Mouse (Mus musculus): Measurements from ENCODE around the gene Mettl3. TPM values are rescaled to one million over a fixed set of nuclear protein-coding genes. Genes with fewer than 3 reads are reported as not detected.

Mettl3 gene
- total RNA-seq, 4 experiments from 2014 or later = 39.3 to 66.6 (median 55.2) TPM

DNA sequence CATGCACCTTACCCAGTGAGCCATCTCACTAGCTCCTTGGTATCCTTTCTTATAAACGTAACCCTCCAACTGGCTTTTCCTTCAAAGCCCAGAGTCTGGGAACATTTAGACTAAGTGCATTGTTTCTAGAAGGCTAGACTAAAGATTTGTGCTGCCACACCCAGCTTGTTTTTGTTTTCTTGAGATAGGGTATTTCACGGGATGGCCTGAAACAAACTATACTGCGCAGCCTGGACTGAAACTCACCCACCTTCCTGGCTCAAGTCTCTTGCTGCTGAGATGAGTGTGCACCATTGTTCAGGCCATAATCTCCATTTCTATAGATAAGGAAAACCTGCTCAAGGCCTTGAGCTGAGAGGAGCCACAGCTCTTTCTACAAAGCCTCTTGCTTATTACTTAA, 20.7 kb downstream of the Mettl3 start:
- no peak for DNase-seq

DNA sequence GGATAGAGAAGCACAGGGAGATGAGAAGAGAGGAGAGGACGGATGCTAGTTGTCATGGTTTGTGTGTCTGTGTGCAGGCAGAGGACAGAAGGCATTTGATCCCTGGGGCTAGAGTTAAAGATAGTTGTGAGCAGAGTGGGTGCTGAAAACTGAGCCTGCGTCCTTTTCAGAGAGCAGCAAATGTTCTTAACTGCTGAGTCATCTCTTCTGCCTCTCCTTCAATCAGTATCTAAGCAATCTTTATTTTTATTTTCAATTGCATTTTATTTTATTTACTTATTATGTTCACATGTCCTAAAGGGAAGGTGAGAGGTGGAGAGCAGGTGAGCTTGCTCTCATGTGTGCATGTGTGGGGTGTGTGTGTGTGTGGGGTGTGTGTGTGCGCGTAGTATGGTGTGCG, 21.3 kb downstream of the Mettl3 start:
- DNase-seq = no peak

DNA sequence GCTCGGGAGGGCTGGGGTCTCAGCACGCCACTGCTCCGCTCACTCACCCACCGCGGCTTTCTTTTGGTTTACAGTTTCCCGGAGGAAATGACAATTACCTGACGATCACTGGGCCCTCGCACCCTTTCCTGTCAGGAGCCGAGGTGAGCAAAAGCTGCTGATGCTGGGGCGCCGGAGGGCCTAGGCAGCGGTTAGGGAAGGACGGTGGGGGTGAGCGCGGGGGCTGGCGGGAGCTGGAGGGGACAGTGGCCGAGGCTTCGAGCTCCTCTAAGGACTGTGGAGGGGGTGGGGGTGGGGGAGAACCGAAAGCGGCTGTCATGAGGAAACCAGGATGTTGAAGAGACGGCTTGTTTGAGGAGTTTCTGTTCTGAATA, 25.2 kb downstream of the Mettl3 start:
- no peak for DNase-seq

DNA sequence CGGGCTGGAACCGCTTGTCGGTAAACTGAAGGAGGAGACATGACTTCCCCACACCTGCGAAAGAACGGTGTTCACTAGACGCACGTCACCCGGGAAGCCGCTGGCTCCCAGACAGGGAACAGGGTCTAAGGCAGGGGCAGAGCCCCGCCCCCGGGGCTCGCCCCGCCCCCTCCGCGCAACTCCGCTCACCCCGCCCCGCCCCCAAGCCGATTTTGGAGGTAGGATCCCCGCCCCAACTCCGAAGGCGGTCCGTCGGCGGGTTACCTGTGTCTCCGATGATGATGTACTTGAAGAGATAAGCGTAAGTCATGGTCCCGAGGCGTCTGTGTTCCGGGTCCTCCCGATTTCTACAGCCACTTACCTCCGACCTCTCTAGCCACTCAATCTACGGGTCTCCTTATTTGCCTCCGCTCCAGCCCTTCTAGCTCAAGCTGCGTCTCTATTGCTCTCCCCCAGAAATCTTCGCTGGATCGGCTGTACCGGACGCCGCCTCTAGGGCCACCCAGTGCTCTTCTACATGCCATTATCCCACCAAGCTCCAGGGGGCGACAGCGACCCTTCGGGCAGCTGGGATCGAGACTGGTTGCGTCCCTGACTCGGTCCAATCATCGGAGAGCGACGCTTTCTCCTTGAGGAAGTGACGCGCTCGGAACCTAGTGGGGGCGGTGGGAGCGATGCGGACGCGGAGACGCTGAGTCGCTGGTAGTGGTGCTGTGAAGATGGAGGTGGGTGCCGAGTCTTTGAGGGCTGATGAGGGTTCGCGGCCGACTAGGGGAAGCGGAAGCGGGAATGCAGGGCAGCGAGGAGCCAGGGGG, 25.8 kb downstream of the Mettl3 start, which contains the start of the genes Tox4 and Rab2b:
Tox4 (plus strand) TSS at position 215 of the 815 bp plus-strand sequence.
Rab2b (minus strand) TSS at position 614 of the 815 bp plus-strand sequence.
- DNase-seq = peak; percentile 98

DNA sequence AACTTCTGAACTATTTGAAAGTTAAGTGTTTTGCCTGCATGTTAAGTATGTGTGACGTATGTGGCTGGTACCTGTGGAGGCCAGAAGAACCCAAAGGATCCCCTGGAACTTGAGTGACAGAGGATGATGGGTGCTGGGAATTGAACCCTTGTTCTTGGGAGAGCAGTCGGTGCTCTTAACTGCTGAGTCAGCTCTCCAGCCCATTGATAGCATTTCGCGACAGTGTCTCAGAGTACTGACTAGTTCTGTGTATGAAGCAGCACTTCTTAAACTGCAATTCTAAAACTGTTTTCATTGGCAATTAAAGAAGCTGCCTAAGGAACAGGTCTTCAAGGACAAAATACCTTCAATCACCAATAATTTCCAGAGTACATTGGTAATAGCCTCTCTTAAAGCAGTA, 27.7 kb downstream of the Mettl3 start:
- DNase-seq = no peak

DNA sequence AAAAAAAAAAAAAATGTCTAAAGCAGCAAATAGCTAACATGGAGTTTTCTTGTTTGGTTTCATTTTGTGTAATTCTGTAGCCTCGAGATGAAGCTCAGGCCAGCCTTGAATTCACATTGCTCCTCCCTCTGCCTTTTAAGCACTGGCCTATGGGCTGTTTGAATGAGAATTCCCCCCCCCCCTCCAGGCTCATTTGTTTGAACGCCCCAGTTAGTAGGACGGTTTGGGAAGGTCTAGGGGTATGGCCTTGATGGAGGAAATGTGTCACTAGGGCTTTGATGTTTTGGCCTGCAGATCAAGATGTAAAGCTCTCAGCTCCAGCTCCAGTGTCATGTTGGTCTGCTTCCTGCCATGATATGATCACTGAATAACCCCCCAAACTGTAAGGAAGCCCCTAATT, 32.1 kb downstream of the Mettl3 start:
- DNase-seq = peak; percentile 73

DNA sequence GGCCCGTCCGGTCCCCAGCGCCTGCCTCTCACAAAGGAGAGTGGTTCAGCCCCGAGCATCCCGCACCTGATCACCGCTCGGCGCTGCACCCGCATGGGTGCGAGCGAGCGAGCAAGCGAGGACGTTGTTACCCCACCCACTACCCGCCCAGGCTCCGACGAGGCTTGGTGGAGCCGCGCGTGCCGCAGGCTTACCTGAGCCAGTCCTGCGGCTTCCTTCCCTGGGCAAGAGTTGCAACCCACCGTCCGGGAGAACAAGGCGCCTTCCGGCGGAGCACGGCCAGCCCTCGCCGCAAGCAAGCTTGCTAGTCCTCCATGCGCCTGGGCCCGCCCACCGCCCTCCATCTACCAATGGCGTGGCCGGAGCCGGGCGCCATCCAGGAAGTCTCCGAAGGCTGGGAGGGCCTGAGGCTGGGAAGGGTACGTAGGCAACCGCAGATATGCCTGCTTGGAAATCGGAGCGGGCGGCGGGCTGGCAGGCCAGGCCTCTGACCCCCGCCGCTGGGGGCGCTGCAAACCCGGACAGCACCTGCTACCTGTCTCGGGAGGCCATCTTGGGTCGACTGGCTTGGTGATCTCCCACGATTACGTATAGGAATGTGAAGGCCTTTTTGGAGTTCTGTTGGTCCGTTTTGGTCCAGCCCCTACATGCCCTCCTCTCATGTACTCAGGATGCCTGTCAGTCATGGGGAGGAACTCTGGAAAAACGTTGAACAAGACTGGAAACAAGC, 47.3 kb downstream of the Mettl3 start, which contains the start of gene Chd8:
Chd8 (minus strand) TSS at position 297 of the 730 bp plus-strand sequence.
- peak; percentile 97 for DNase-seq

DNA sequence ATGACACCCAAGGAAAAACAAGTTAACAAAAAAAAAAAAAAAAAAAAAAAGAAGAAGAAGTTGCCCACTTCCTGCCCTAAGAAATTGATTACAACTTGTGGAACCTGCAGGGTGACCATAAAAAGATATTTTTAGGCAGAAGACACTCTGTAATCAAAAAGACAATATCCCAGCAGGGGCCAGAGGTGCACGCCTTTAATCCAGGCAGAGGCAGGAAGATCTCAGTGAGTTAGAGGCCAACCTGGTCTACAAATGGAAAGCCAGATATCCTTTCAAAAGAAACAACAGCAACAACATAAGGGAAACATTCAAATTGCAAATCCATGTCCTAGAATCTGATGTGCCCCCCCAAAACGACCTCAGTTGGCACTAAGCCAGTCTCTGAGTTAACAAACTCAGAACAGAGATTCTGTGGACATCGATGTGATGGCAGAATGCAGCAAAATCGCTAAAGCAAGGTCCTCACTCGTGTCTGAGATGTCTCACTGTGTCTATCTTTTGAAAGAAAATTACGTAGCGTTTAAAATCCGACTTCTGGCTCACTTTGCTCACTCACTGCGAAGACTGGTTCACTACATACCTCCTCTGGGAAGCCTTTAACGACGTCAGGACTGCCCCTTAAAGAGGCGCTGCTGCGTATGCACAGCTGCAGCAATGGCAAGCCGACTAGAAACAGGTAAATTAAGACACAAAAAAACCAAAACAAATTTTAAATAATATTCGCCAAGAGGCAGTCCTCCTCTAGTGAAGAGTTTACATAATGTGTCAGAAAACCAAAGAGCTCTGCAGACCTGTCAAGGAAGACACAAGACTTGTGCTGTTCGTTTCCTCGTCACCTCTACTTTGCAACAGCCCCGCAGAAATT, 48.4 kb downstream of the Mettl3 start:
- DNase-seq = no peak

DNA sequence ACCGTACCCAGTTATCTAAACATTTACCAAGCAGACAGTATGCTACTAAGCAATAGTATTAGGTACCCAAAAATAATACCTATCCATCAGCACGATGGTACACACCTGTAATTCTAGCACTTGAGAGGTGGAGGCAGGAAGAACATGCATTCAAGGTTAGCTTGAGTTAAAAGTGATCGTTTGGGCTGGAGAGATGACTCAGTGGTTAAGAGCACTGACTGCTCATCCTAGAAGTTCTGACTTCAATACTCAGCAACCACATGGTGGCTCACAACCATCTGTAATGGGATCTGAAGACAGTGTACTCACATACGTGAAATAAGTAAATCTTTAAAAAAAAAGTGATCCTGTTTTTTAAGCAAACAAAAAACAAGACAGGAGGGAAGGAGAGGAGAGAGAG, 58.8 kb downstream of the Mettl3 start:
- no peak for DNase-seq

Other genes starting within 250 kb of the Mettl3 start
- gene Hnrnpc, start 201.1 kb downstream of the Mettl3 start, total RNA-seq (2022) = 100 to 1,000 TPM; 181 to 335 (median 196) TPM
- gene Rpgrip1, start 194.4 kb downstream of the Mettl3 start, total RNA-seq (2022) = 1 to 10 TPM in 2 of 4 experiments, under 1 TPM in 2; 0.44 to 2.3 (median 1.4) TPM
- gene Supt16, start 107.7 kb downstream of the Mettl3 start, total RNA-seq (2022) = 10 to 100 TPM; 56.0 to 73.9 (median 61.4) TPM
- gene Chd8, start 47.3 kb downstream of the Mettl3 start, total RNA-seq (2022) = 100 to 1,000 TPM in 2 of 4 experiments, 10 to 100 TPM in 2; 82.2 to 142 (median 108) TPM
- gene Tox4, start 26.0 kb downstream of the Mettl3 start, total RNA-seq (2022) = 10 to 100 TPM; 54.4 to 80.8 (median 70.4) TPM
- 10 to 100 TPM; 43.1 to 54.0 (median 48.4) TPM for gene Rab2b, start 25.6 kb downstream of the Mettl3 start, total RNA-seq (2022)
- 10 to 100 TPM in 2 of 4 experiments, 1 to 10 TPM in 2; 7.3 to 15.2 (median 12.0) TPM for gene Sall2, start 23.6 kb upstream of the Mettl3 start, total RNA-seq (2022)
- gene Olfr1513, start 51.3 kb upstream of the Mettl3 start, total RNA-seq (2022) = not detected
- gene Olfr1512, start 74.0 kb upstream of the Mettl3 start, total RNA-seq (2022) = not detected
- gene Olfr1511, start 92.3 kb upstream of the Mettl3 start, total RNA-seq (2022) = not detected
- not detected for gene Olfr1510, start 109.2 kb upstream of the Mettl3 start, total RNA-seq (2022)
- not detected for gene Olfr1509, start 137.9 kb upstream of the Mettl3 start, total RNA-seq (2022)
- not detected for gene Olfr1508, start 162.4 kb upstream of the Mettl3 start, total RNA-seq (2022)
- gene Olfr1507, start 190.6 kb upstream of the Mettl3 start, total RNA-seq (2022) = not detected

All from adrenal gland, adult 8-10 months (tissue).